Mouse (Mus musculus): ENCODE results near the gene Mrps36.
A peak's percentile ranks its signal among the peaks of the same experiment; 100 is the strongest.
"Not testable (repeated sequence)": the region's sequence is repeated elsewhere in the genome, so short reads cannot be mapped to it uniquely, and the experiment has no call there.

Mrps36 gene

DNA sequence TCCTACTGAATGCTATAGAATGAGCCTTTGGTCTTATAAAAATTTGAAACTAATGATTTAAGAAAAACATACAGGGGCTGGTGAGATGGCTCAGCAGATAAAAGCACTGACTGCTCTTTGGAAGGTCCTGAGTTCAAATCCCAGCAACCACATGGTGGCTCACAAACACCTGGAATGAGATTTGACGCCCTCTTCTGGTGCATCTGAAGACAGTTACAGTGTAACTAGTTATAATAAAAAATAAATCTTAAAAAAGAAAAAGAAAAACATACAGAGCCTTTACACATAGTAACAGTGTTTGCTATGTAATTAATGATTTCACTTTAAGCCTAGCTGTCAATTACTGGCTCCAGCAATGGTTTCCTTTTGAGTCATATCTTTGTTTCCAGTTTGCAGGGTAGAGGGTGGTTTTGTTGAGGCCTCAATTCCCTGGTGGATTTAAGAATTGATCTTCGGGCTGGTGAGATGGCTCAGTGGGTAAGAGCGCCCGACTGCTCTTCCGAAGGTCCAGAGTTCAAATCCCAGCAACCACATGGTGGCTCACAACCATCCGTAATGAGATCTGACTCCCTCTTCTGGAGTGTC, 12.9 kb downstream of the Mrps36 start:
- DNase-seq: not testable (repeated sequence)

- peak; percentile 94 for DNase-seq
Measured at GRCm38 (mm10) chr13:100730861-100731176, 13.6 kb downstream of the Mrps36 start, which contains the start of gene Cdk7. Cdk7 (minus strand) TSS chr13:100730939.

DNA sequence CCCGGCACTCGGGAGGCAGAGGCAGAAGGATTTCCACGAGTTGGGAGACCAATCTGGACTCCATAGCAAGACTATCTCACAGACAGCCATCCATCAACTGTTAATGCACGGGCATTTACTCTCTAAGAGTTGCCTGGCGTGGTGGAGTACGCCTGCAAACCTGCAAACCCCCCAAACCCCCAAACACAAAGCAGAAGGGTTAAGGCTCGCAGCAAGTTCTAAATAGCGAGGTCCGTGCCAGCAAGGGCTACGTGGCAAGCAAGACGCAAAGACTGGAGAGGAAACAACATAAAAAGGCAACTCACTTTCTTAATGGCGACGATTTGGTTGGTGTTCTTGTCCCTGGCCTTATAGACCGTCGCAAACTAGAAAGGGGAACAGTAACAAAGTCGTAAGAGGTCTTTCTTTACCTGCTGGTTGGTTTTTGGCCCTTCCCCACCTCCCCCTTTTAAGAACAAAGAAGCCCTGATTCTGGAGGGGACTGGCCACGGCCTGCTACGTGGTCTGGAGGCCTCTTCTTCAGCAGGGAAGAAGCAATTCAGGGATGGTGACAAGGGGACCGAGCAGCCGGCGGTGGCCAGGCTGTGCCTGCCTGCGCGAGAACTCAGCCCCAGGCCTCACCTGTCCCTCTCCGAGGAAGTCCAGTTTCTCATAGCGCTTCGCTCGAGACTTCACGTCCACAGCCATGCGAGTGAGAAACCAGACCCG, 14.2 kb downstream of the Mrps36 start:
- peak; percentile 25 for DNase-seq

- DNase-seq: not testable (repeated sequence)
Measured at GRCm38 (mm10) chr13:100728530-100728929, 15.9 kb downstream of the Mrps36 start.

GRCm38 (mm10) chr13:100728086-100728485, 16.4 kb downstream of the Mrps36 start:
- no peak for DNase-seq

GRCm38 (mm10) chr13:100725194-100725593, 19.3 kb downstream of the Mrps36 start:
- no peak for DNase-seq

- no peak for DNase-seq
Measured at GRCm38 (mm10) chr13:100724051-100724754, 20.3 kb downstream of the Mrps36 start.

- no peak for DNase-seq
Measured at GRCm38 (mm10) chr13:100721656-100722055, 22.8 kb downstream of the Mrps36 start.

DNA sequence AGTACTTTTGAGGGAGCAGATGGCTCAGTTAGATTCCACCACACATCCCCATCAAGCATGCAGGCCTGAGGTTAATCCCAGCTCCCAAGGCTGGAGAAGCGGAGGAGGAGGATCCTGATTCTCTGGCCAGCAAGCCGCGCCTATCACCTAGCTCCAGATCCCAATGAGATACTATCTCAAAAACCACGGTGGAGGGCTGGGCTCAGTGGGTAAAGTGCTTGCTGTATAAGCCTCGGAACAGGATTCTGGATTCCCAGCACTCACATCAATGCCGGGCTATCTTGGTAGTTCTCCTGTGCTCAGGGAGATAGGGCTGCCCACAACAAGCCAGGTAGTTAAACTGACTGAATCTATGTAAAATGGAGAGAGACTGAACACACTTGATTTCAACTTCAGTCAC, 29.0 kb downstream of the Mrps36 start:
- DNase-seq: no peak

GRCm38 (mm10) chr13:100706206-100706605, 38.3 kb downstream of the Mrps36 start:
- no peak for DNase-seq

GRCm38 (mm10) chr13:100703468-100703867, 41.0 kb downstream of the Mrps36 start:
- DNase-seq: no peak

GRCm38 (mm10) chr13:100698866-100699265, 45.6 kb downstream of the Mrps36 start:
- no peak for DNase-seq

DNA sequence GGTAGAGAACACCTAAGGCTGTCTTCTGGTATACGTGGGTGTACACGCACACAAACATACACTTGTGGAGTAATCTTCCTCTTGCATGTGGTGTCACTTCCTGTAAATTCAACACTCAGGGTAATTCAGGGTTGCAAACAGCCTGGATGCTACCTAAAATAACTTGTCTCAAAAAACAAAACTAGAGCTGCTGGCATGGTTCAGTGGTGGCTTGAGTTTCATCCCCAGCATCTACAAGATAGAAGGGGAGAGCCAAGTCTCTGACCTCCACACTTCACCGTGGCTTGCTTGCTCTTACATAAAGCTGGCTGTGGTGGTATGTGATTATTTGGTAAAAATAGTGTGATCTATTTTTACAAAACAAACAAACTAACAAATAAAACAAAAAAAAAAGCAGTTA, 46.9 kb downstream of the Mrps36 start:
- no peak for DNase-seq

GRCm38 (mm10) chr13:100687513-100687912, 56.9 kb downstream of the Mrps36 start:
- no peak for DNase-seq
